Mouse (Mus musculus) kidney, embryonic 14.5 days (tissue): Measurements from ENCODE around the gene Apoo. TPM values are rescaled to one million over a fixed set of nuclear protein-coding genes. Genes with fewer than 3 reads are reported as not detected.
"Not testable (repeated sequence)": the region's sequence is repeated elsewhere in the genome, so short reads cannot be mapped to it uniquely, and the experiment has no call there.

Experiments used
- ATAC-seq: fragments of 200-750 bp; cut with Nextera tagmentation; 2 replicates; pipeline ENCODE4 v1.8.0; 2017; ENCODE audit warnings: moderate number of reproducible peaks, mild to moderate bottlenecking, moderate TSS enrichment, moderate library complexity; ENCODE audit not compliant: low FRiP score, low TSS enrichment
- H3K27ac ChIP-seq: fragments of 300-500 bp; sonication (generic); 2 replicates; pipeline ENCODE4 v1.5.1; 2014; ENCODE audit warnings: low read depth, mild to moderate bottlenecking, low read length, moderate library complexity, mixed read lengths
- H3K27me3 ChIP-seq: fragments of 300-500 bp; sonication (generic); 2 replicates; pipeline ENCODE4 v1.6.1; 2014; ENCODE audit warnings: mild to moderate bottlenecking, low read length; ENCODE audit not compliant: control insufficient read depth, insufficient read depth
- H3K36me3 ChIP-seq: fragments of 300-500 bp; sonication (generic); 2 replicates; pipeline ENCODE4 v1.6.1; 2014; ENCODE audit warnings: low read length, mixed read lengths; ENCODE audit not compliant: control insufficient read depth, insufficient read depth
- H3K4me1 ChIP-seq: fragments of 300-500 bp; sonication (generic); 2 replicates; pipeline ENCODE4 v1.6.1; 2014; ENCODE audit warnings: low read length, mixed read lengths; ENCODE audit not compliant: control insufficient read depth, insufficient read depth
- H3K4me2 ChIP-seq: fragments of 300-500 bp; sonication (generic); replicated peaks from 2 replicates; pipeline ENCODE4 v1.6.1; 2014; ENCODE audit warnings: low read depth, mild to moderate bottlenecking, low read length
- H3K4me3 ChIP-seq: fragments of 300-500 bp; sonication (generic); 2 replicates; pipeline ENCODE4 v1.5.1; 2014; ENCODE audit warnings: mild to moderate bottlenecking, low read length
- H3K9ac ChIP-seq: fragments of 300-500 bp; sonication (generic); 2 replicates; pipeline ENCODE4 v1.6.1; 2014; ENCODE audit warnings: low read depth, mild to moderate bottlenecking, low read length, moderate library complexity
- H3K9me3 ChIP-seq: fragments of 300-500 bp; sonication (generic); 2 replicates; pipeline ENCODE4 v1.6.1; 2016; ENCODE audit warnings: low read length; ENCODE audit not compliant: control insufficient read depth
- WGBS: fragments of 180-500 bp; shearing (Covaris S2); extraction: QIAGEN DNeasy Blood & Tissue Kit; methylation state at CpG from one replicate; pipeline ENCODE4 v1.1.7; 2014; 5-methylcytosine and 5-hydroxymethylcytosine counted together
- polyA plus RNA-seq: library from polyadenylated mRNA; unstranded; fragments of >200 nt; fragmentation: Nextera tagmentation; extraction: Ambion mirVana; gene quantifications from 2 replicates; pipeline ENCODE4 v1.2.1, GENCODE M21; 2014

Apoo gene
- polyA plus RNA-seq, 1 experiment from 2014 or later: 113 TPM

- Histone ChIP-seq H3K36me3 (no peaks in the 10 kb centered on the region; the same call in 1 of the 2 replicates), H3K9me3 (no peaks in the 10 kb centered on the region), H3K9ac (no peak overlapping the region), H3K27me3 (no peaks in the 10 kb centered on the region), H3K27ac (no peak overlapping the region), H3K4me1 (no peaks in the 10 kb centered on the region), H3K4me2 (no peak overlapping the region), H3K4me3 (no peak overlapping the region)
- no peak for ATAC-seq
- WGBS: 95% methylated on average over 2 of the region's 2 CpGs
Observed at GRCm38 (mm10) chrX:94420210-94420609, 53.3 kb downstream of the Apoo start.

GRCm38 (mm10) chrX:94431548-94432375 is 64.8 kb downstream of the Apoo start:
- Histone ChIP-seq H3K36me3 (no peaks in the 10 kb centered on the region), H3K27ac (no peak overlapping the region), H3K27me3 (no peaks in the 10 kb centered on the region), H3K9ac (no peak overlapping the region), H3K4me1 (no peaks in the 10 kb centered on the region), H3K4me2 (no peak overlapping the region), H3K9me3 (no peaks in the 10 kb centered on the region), H3K4me3 (no peak overlapping the region)
- 37% methylated on average over 9 of the region's 9 CpGs for WGBS
- 0 out of 2 replicates have a peak, but pooled peaks have one; percentile 64 for ATAC-seq

GRCm38 (mm10) chrX:94445427-94445826 is 78.5 kb downstream of the Apoo start:
- not testable (repeated sequence) for H3K4me2 ChIP-seq, H3K4me1 ChIP-seq, H3K27me3 ChIP-seq, H3K9me3 ChIP-seq, H3K36me3 ChIP-seq, H3K4me3 ChIP-seq, H3K9ac ChIP-seq, ATAC-seq, H3K27ac ChIP-seq
- no CpG with 5 or more reads among the region's 3 CpGs for WGBS

GRCm38 (mm10) chrX:94446021-94446420 is 79.1 kb downstream of the Apoo start:
- not testable (repeated sequence) for H3K27me3 ChIP-seq, H3K4me3 ChIP-seq, H3K27ac ChIP-seq, ATAC-seq, H3K9ac ChIP-seq, H3K4me1 ChIP-seq, H3K4me2 ChIP-seq, H3K9me3 ChIP-seq, H3K36me3 ChIP-seq
- WGBS: 97% methylated on average over 2 of the region's 2 CpGs

DNA sequence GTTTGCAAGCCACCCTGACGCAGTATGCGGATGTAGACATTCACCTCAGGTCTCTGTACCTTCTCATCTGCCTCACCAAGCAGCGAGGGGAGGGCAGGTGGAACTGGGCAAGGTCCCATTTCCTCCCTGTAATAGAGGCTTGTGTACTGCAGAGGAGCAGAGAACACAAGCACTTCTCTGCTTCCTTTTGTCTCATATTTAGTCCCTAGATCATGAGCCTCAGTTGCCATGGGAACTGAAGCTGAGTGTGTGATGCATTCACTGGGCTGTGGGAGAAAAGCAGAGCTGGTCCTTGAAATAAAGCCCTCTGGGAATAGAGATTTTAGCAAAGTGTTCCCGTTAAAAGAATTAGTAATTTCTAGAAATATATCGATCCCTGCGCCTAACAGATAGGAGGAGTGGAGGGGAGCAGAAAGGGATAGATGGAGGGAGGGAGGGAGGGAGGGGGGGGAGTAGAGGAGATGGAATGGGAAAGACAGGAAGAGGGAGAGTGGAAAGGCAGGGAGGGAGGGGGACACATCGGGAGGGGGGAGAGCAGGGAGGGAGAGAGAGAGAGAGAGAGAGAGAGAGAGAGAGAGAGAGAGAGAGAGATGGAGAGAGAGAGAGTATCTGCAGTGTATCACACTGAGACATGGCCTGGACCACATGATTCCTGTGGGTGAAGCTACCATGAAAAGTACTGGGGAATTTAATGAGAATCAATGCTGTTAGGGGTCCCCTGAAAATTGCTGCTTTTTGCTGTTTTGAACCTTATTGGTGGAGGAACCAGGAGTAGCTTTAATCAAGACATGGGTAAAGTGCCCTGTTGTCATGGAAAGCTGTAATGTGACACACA is 83.3 kb downstream of the Apoo start:
- not testable (repeated sequence) for H3K9ac ChIP-seq, H3K4me2 ChIP-seq, H3K4me3 ChIP-seq, H3K27ac ChIP-seq, H3K9me3 ChIP-seq, H3K27me3 ChIP-seq, ATAC-seq, H3K4me1 ChIP-seq, H3K36me3 ChIP-seq
- WGBS: no CpG with 5 or more reads among the region's 7 CpGs

DNA sequence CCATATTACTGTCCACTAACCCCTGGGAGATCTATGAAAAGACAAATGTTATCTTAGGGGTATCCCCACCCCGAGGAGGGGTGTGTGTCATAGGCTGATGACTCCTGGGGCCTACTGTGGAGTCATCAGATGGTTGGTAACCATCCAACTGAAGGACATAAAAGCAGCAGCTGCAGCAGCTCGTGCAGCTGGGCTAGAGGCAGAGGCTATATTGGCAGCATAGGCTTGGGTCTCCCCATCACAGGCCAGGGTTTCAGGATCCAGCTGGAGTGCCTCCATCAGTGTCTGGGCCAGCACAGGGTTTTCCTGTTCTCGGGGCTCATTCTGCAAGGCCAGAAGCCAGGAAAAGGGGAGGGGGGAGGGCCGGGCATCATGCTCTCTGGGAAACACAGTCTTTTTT is 92.4 kb downstream of the Apoo start:
- no peak overlapping the region for H3K27ac ChIP-seq
- H3K9ac ChIP-seq: no peak overlapping the region
- no peaks in the 10 kb centered on the region for H3K4me1 ChIP-seq
- no peaks in the 10 kb centered on the region for H3K27me3 ChIP-seq
- peak; percentile 55; the same call in 1 of the 2 replicates for ATAC-seq
- H3K9me3 ChIP-seq: no peaks in the 10 kb centered on the region
- H3K4me2 ChIP-seq: no peak overlapping the region
- 60% methylated on average over 4 of the region's 4 CpGs for WGBS
- no peak overlapping the region for H3K4me3 ChIP-seq
- H3K36me3 ChIP-seq: no peaks in the 10 kb centered on the region

DNA sequence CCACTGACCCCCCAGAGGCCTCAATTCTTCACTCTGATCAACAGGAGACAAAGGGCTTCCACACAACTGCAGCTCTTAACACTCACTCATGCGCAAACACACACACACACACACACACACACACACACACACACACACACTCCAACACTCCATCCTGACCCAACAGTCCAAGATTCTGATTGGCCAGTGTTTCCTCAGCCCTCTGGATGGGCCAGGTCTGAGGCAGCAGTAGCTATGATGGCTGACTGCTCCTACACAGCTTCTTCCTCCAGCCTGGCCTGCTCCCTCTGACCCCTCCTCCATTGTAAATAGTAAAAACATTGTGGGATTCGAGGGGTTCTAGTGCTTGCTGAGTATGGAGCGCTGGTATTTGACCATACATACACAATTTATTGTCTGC is 94.6 kb downstream of the Apoo start:
- ATAC-seq: not testable (repeated sequence)

GRCm38 (mm10) chrX:94462604-94463429 is 95.9 kb downstream of the Apoo start:
- ATAC-seq: peak; percentile 32; the same call in 1 of the 2 replicates
- H3K4me3 ChIP-seq, H3K9me3 ChIP-seq, H3K4me1 ChIP-seq, H3K27ac ChIP-seq, H3K9ac ChIP-seq, H3K36me3 ChIP-seq, H3K4me2 ChIP-seq, H3K27me3 ChIP-seq: not testable (repeated sequence)
- no CpG with 5 or more reads among the region's 7 CpGs for WGBS

More for the DNA sequence above, 94.6 kb downstream of the Apoo start:
- H3K4me1 ChIP-seq, H3K27me3 ChIP-seq, H3K36me3 ChIP-seq, H3K27ac ChIP-seq, H3K9ac ChIP-seq, H3K4me3 ChIP-seq, H3K9me3 ChIP-seq, H3K4me2 ChIP-seq: not testable (repeated sequence)
- 100% methylated on average over 1 of the region's 3 CpGs for WGBS
